Mouse (Mus musculus) lung, embryonic 14.5 days (tissue): ENCODE measurements around the gene Tmem88b. TPM values are rescaled to one million over a fixed set of nuclear protein-coding genes. Genes with fewer than 3 reads are reported as not detected.
A peak's percentile ranks its signal among the peaks of the same experiment; 100 is the strongest.

Source experiments
- ATAC-seq: fragments of 200-750 bp; cut with Nextera tagmentation; 2 replicates; pipeline ENCODE4 v1.8.0; 2017; ENCODE audit warnings: mild to moderate bottlenecking, moderate TSS enrichment, moderate library complexity; ENCODE audit not compliant: insufficient read depth
- DNase-seq: peaks from one replicate; pipeline ENCODE4 v3.0.0-alpha.2; 2015
- H3K27ac ChIP-seq: fragments of 300-500 bp; sonication (generic); 2 replicates; pipeline ENCODE4 v1.5.1; 2014; ENCODE audit warnings: low read depth, mild to moderate bottlenecking, moderate library complexity
- H3K27me3 ChIP-seq: fragments of 300-500 bp; sonication (generic); 2 replicates; pipeline ENCODE4 v1.6.1; 2014; ENCODE audit warnings: low read length, control low read depth; ENCODE audit not compliant: insufficient read depth
- H3K36me3 ChIP-seq: fragments of 300-500 bp; sonication (generic); 2 replicates; pipeline ENCODE4 v1.6.1; 2014; ENCODE audit warnings: control low read depth; ENCODE audit not compliant: insufficient read depth
- H3K4me1 ChIP-seq: fragments of 300-500 bp; sonication (generic); 2 replicates; pipeline ENCODE4 v1.6.1; 2014; ENCODE audit warnings: antibody characterized with exemption, control low read depth; ENCODE audit not compliant: insufficient read depth
- H3K4me2 ChIP-seq: fragments of 300-500 bp; sonication (generic); 2 replicates; pipeline ENCODE4 v1.6.1; 2014; ENCODE audit warnings: mild to moderate bottlenecking
- H3K4me3 ChIP-seq: fragments of 300-500 bp; sonication (generic); 2 replicates; pipeline ENCODE4 v1.5.1; 2014; ENCODE audit warnings: low read depth, low read length
- H3K9ac ChIP-seq: fragments of 300-500 bp; sonication (generic); 2 replicates; pipeline ENCODE4 v1.6.1; 2014
- H3K9me3 ChIP-seq: fragments of 300-500 bp; sonication (generic); 2 replicates; pipeline ENCODE4 v1.6.1; 2016; ENCODE audit warnings: low read depth, low read length, control low read depth
- CTCF ChIP-seq: IDR thresholded peaks from 2 replicates; pipeline ENCODE4 v1.5.1; 2016; ENCODE audit warnings: antibody characterized with exemption, low read depth
- WGBS: fragments of 180-500 bp; shearing (Covaris S2); extraction: QIAGEN DNeasy Blood & Tissue Kit; methylation state at CpG from one replicate; pipeline ENCODE4 v1.1.7; 2014; 5-methylcytosine and 5-hydroxymethylcytosine counted together
- microRNA-seq: library from miRNA; unstranded; fragments of <30 nt; microRNA quantifications from one replicate; pipeline ENCODE4, GENCODE M21; 2016; ENCODE audit warnings: borderline number of aligned reads
- polyA plus RNA-seq: library from polyadenylated mRNA; unstranded; fragments of >200 nt; fragmentation: Nextera tagmentation; extraction: Ambion mirVana; gene quantifications from 2 replicates; pipeline ENCODE4 v1.2.1, GENCODE M21; 2014

The Tmem88b gene
- polyA plus RNA-seq, 1 experiment from 2014 or later: 0.12 TPM

DNA sequence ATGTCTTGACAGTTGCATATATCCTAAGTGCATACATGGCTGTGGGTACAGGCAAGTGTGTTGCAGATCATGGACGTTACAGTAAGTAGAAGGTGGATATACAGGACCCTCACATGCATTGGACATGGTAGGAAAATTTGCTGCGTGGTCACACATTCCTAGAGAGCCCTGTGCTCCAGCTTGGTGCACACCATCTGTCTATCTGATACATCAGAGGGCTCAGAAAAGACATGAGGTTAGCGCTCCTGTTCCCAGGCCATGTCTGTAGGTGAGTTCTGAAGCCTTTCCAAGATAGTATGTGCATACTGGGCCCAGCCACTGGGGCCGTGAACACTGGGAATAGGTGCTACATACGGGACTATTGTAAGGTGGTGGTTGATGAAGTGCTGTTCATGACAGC is 49.3 kb downstream of the Tmem88b start:
- H3K9ac ChIP-seq: no peak overlapping the region
- H3K4me3 ChIP-seq: no peak overlapping the region
- peaks cover 37% of the 10 kb centered on the region for H3K36me3 ChIP-seq
- WGBS: 78% methylated on average over 5 of the region's 5 CpGs
- no peaks in the 10 kb centered on the region for H3K27me3 ChIP-seq
- ATAC-seq (no peak), DNase-seq (no peak)
- H3K4me2 ChIP-seq: peak overlapping the region; percentile 95; the same call in 1 of the 2 replicates
- TF ChIP-seq CTCF: no peak
- H3K27ac ChIP-seq: no peak overlapping the region
- H3K4me1 ChIP-seq: no peaks in the 10 kb centered on the region
- H3K9me3 ChIP-seq: no peaks in the 10 kb centered on the region

DNA sequence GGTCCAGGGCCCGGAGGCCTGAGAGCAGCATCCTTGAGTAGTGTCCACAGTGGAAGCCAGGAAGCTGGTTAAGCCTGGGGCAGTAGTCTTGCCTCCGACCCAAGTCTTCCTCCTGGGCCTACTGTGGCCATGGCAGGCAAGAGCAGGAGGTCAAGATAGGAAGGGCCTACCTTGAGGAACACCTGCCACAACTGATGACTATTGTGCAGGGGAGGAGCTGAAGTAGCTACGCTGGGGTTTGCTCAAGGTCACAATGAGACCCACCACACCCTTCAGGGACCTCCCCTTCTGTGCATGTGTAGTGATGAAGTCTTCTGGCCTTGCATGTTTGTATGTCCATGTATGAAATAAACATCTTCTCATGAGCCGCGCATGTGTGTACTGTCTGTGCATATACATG is 49.9 kb downstream of the Tmem88b start:
- Histone ChIP-seq H3K4me1 (no peaks in the 10 kb centered on the region), H3K4me3 (peak overlapping the region; percentile 85), H3K27me3 (no peaks in the 10 kb centered on the region), H3K27ac (no peak overlapping the region), H3K9me3 (no peaks in the 10 kb centered on the region), H3K36me3 (peaks cover 37% of the 10 kb centered on the region), H3K4me2 (peak overlapping the region; percentile 95), H3K9ac (peak overlapping the region; percentile 68)
- TF ChIP-seq CTCF: no peak
- ATAC-seq (no peak), DNase-seq (no peak)
- WGBS: 63% methylated on average over 5 of the region's 5 CpGs

DNA sequence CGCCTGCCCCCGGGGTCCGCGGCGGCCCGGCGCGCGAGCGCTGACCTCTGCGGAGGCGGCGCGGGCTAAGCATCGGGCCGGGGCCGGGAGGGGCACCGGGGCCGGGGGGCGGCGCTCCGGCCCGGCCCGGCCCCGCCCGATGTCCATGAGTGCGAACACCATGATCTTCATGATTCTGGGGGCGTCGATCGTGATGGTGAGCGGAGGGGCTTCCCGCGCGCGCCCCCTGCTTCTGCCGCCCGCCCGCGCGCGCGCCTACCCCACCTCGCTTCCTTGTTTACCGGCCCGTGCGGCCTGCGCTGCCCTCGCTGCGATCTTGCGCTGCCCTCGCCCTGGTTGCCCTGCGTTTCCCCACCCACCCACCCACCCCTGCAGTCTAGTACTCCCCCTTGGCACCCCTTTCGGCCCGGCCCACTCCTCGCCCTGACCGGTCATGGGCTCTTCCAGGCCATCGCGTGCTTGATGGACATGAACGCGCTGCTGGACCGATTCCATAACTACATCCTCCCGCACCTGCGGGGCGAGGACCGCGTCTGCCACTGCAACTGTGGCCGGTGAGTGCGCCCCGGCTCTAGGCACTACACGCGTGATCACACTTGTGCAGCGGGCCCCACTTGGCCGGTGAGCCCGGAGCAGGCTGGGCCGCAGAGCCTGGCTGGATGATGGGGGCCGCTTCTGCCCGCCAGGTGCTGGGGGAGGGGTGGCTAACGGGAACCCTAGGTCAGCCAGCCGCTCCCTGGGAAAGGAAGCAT is 50.5 kb downstream of the Tmem88b start:
- H3K9ac ChIP-seq: peak overlapping the region; percentile 68
- H3K4me2 ChIP-seq: peak overlapping the region; percentile 95
- H3K36me3 ChIP-seq: peaks cover 31% of the 10 kb centered on the region
- ATAC-seq (peak; percentile 69), DNase-seq (peak; percentile 58)
- H3K4me3 ChIP-seq: peak overlapping the region; percentile 85
- H3K9me3 ChIP-seq: no peaks in the 10 kb centered on the region
- TF ChIP-seq CTCF: no peak
- no peaks in the 10 kb centered on the region for H3K4me1 ChIP-seq
- peak overlapping the region; percentile 82 for H3K27ac ChIP-seq
- no peaks in the 10 kb centered on the region for H3K27me3 ChIP-seq
- WGBS: under 1% methylated on average over 67 of the region's 79 CpGs

DNA sequence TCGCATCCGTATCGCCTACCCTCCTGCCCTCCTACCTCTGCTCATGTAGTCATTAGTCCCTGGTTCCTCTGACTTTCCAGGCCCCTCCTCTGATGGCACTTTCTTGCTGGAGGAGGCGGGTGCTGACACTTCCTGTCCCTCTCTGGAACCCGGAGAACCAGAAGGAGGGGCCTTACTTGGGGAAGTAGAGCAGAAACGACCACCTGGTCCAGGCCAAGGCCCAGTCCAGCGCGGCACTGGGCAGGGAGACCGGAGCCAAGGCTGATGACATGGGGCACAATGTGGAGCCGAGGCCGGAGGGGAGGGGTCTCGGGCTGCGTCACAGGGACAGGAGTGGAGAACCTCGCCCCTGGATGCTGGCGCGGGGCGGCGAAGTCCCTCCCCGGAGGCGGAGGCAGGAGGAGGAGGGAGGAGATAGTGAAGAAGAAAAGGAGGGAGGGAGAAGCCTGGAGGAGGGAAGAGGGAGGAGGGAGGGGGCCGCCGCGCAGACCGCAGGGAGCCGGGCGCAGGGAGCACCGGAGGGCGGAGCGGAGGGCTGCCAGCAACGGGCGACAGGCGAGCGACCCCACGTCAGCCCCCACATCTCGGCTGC is 51.2 kb downstream of the Tmem88b start, which contains the start of gene Tmem240:
Tmem240 (plus strand) TSS at position 451 of the 592 bp plus-strand sequence.
- Histone ChIP-seq H3K36me3 (peaks cover 24% of the 10 kb centered on the region), H3K4me2 (peak within 1 kb of the TSS; percentile 95), H3K27ac (peak within 1 kb of the TSS; percentile 82), H3K9ac (peak within 1 kb of the TSS; percentile 68), H3K4me1 (no peaks in the 10 kb centered on the region), H3K4me3 (peak within 1 kb of the TSS; percentile 85), H3K9me3 (no peaks in the 10 kb centered on the region), H3K27me3 (no peaks in the 10 kb centered on the region)
- DNase-seq (peak; percentile 93), ATAC-seq (peak; percentile 93)
- WGBS: under 1% methylated on average over 30 of the region's 35 CpGs
- TF ChIP-seq CTCF: no peak

DNA sequence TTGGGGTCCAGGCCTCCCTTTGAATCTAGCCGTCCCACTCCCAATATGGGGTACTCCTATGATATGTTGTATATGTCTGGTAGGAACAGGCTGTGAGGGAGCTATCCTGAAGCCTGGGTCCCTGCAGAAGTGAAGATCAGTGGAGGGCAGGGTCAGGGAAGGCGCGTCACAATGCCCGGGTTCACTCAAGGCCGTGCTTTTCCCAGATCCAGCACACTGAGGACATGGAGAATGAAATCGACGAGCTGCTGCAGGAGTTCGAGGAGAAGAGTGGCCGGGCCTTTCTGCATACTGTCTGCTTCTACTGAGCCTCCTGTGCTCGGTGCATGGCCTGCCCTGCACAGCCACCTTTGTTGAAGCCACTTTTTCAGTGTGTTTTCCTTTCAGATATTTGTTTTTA is 52.4 kb downstream of the Tmem88b start:
- DNase-seq (no peak), ATAC-seq (no peak)
- peak overlapping the region; percentile 95 for H3K4me2 ChIP-seq
- no peak overlapping the region for H3K27ac ChIP-seq
- H3K9ac ChIP-seq: no peak overlapping the region
- no peaks in the 10 kb centered on the region for H3K9me3 ChIP-seq
- peaks cover 25% of the 10 kb centered on the region for H3K36me3 ChIP-seq
- TF ChIP-seq CTCF: no peak
- no peaks in the 10 kb centered on the region for H3K4me1 ChIP-seq
- 81% methylated on average over 10 of the region's 10 CpGs for WGBS
- no peaks in the 10 kb centered on the region for H3K27me3 ChIP-seq
- 0 out of 2 replicates have a peak overlapping the region, but pooled peaks have one; percentile 85 for H3K4me3 ChIP-seq

Small RNA genes lying within 50 kb of the gene (microRNA-seq; reads per million reads assigned to microRNA genes)
- not detected for gene Gm27743

Other genes starting within 250 kb of the Tmem88b start
- 85.0 and 90.5 TPM in 2 replicates for gene Nadk, start 223.5 kb downstream of the Tmem88b start, polyA plus RNA-seq
- gene Slc35e2, start 184.5 kb downstream of the Tmem88b start, polyA plus RNA-seq: 9.5 and 9.7 TPM in 2 replicates
- gene Cdk11b, start 161.0 kb downstream of the Tmem88b start, polyA plus RNA-seq: 56.3 and 58.7 TPM in 2 replicates
- not detected in 2 replicates for gene Gm10563, start 140.5 kb downstream of the Tmem88b start, polyA plus RNA-seq
- gene Mmp23, start 132.5 kb downstream of the Tmem88b start, polyA plus RNA-seq: 34.8 and 38.7 TPM in 2 replicates
- 22.4 and 24.8 TPM in 2 replicates for gene Mib2, start 116.7 kb downstream of the Tmem88b start, polyA plus RNA-seq
- 2.5 and 2.7 TPM in 2 replicates for gene Fndc10, start 91.5 kb downstream of the Tmem88b start, polyA plus RNA-seq
- 153 and 156 TPM in 2 replicates for gene Ssu72, start 81.1 kb downstream of the Tmem88b start, polyA plus RNA-seq
- 0.41 and 0.86 TPM in 2 replicates for gene Tmem240, start 51.1 kb downstream of the Tmem88b start, polyA plus RNA-seq
- 96.6 and 102 TPM in 2 replicates for gene Atad3a, start 24.8 kb downstream of the Tmem88b start, polyA plus RNA-seq
- 8.7 and 8.9 TPM in 2 replicates for gene Vwa1, start 11.2 kb downstream of the Tmem88b start, polyA plus RNA-seq
- gene Ankrd65, start 4.6 kb upstream of the Tmem88b start, polyA plus RNA-seq: not detected in 2 replicates
- 226 and 231 TPM in 2 replicates for gene Mrpl20, start 17.0 kb upstream of the Tmem88b start, polyA plus RNA-seq
- 172 and 174 TPM in 2 replicates for gene Ccnl2, start 26.6 kb upstream of the Tmem88b start, polyA plus RNA-seq
- 124 and 136 TPM in 2 replicates for gene Aurkaip1, start 45.4 kb upstream of the Tmem88b start, polyA plus RNA-seq
- gene Mxra8, start 53.8 kb upstream of the Tmem88b start, polyA plus RNA-seq: 148 and 155 TPM in 2 replicates
- 11.3 and 17.8 TPM in 2 replicates for gene Dvl1, start 61.5 kb upstream of the Tmem88b start, polyA plus RNA-seq
- gene Tas1r3, start 77.5 kb upstream of the Tmem88b start, polyA plus RNA-seq: 0.16 and 0.22 TPM in 2 replicates
- 17.1 and 18.4 TPM in 2 replicates for gene Cptp, start 83.6 kb upstream of the Tmem88b start, polyA plus RNA-seq
- 83.6 and 84.7 TPM in 2 replicates for gene Ints11, start 83.7 kb upstream of the Tmem88b start, polyA plus RNA-seq
- gene Pusl1, start 105.9 kb upstream of the Tmem88b start, polyA plus RNA-seq: 43.6 and 50.9 TPM in 2 replicates
- gene Acap3, start 105.9 kb upstream of the Tmem88b start, polyA plus RNA-seq: 17.9 and 20.5 TPM in 2 replicates
- gene Ube2j2, start 158.0 kb upstream of the Tmem88b start, polyA plus RNA-seq: 124 and 127 TPM in 2 replicates
- gene C1qtnf12, start 176.4 kb upstream of the Tmem88b start, polyA plus RNA-seq: 35.9 and 43.5 TPM in 2 replicates
- 17.1 and 18.2 TPM in 2 replicates for gene B3galt6, start 206.8 kb upstream of the Tmem88b start, polyA plus RNA-seq
- 152 TPM in 2 replicates for gene Sdf4, start 207.0 kb upstream of the Tmem88b start, polyA plus RNA-seq
- gene Tnfrsf4, start 228.0 kb upstream of the Tmem88b start, polyA plus RNA-seq: 0.47 and 0.60 TPM in 2 replicates
- 1.3 TPM in 2 replicates for gene Tnfrsf18, start 240.3 kb upstream of the Tmem88b start, polyA plus RNA-seq